In the genomic region with DNA sequence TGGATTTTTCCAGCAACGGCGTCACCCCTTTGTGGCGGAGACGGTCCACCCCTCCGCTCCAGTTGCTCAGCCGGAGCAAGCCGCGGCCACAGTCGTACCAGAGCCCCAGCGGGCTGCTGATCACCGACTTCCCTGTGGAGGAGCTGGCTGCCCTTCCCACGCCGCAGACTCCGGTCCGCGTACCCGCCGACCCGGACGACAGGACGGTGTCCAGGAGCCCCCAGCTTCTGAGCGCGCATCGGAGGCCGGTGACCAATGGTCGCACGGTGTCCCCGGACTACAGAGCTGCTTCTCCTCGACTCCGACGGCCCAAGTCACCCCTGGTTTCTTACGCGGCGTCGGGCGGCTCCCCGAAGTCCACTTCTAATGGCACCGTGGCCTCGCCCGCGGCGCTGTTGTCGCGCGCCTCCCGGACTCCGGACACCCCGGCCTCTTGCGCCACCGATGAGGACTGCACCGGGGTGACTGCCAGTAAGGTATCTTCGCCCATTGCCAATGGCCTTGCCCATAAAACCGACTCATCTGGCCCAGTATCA, we compare ENCODE assay signal across 8 mouse cellular contexts. TPM values are rescaled to one million over a fixed set of nuclear protein-coding genes. Genes with fewer than 3 reads are reported as not detected.
DNase-seq lines count a peak whose midpoint lies in the region; ATAC-seq and TF ChIP-seq lines count a peak whose summit lies in the region.

No protein-coding gene starts in this region.

- no peak for TF ChIP-seq POLR2A in brain, embryonic 14.5 days (IDR thresholded peaks at IDR 0.05; ENCODE audit: borderline replicate concordance, extremely low read depth, insufficient read depth, insufficient read length, poor library complexity, severe bottlenecking)

- under 1% methylated on average over 53 of the region's 53 CpGs for WGBS in intestine, embryonic 15.5 days
- WGBS in liver, embryonic 15.5 days (ENCODE audit: insufficient replicate concordance) = under 1% methylated on average over 53 of the region's 53 CpGs
- WGBS in neural tube, embryonic 11.5 days = under 1% methylated on average over 53 of the region's 53 CpGs

- H3K36me3 ChIP-seq in intestine, embryonic 15.5 days = no peaks in the 10 kb centered on the region
- no peaks in the 10 kb centered on the region for H3K36me3 ChIP-seq in liver, embryonic 15.5 days (replicated peaks)
- no peaks in the 10 kb centered on the region for H3K36me3 ChIP-seq in neural tube, embryonic 11.5 days (ENCODE audit: control insufficient read depth, insufficient read depth, low read length)

- peak overlapping the region; percentile 72 for H3K27ac ChIP-seq in intestine, embryonic 15.5 days
- no peak overlapping the region for H3K27ac ChIP-seq in liver, embryonic 15.5 days (replicated peaks)
- no peak overlapping the region for H3K27ac ChIP-seq in neural tube, embryonic 11.5 days (ENCODE audit: low read depth, low read length)

- H3K9me3 ChIP-seq in intestine, embryonic 15.5 days = no peaks in the 10 kb centered on the region
- H3K9me3 ChIP-seq in liver, embryonic 15.5 days (replicated peaks) = no peaks in the 10 kb centered on the region
- no peaks in the 10 kb centered on the region for H3K9me3 ChIP-seq in neural tube, embryonic 11.5 days (ENCODE audit: control insufficient read depth, low read length)

- no peak for TF ChIP-seq CTCF in brain, embryonic 14.5 days (IDR thresholded peaks at IDR 0.05; ENCODE audit: borderline replicate concordance, extremely low read depth, insufficient read depth, insufficient read length)

- H3K27me3 ChIP-seq in intestine, embryonic 15.5 days (replicated peaks) = no peaks in the 10 kb centered on the region
- H3K27me3 ChIP-seq in liver, embryonic 15.5 days = peaks cover 49% of the 10 kb centered on the region
- 0 out of 2 replicates have a peak, but pooled peaks cover 5% of the 10 kb centered on the region for H3K27me3 ChIP-seq in neural tube, embryonic 11.5 days (ENCODE audit: control insufficient read depth, insufficient read depth, low read length)

- ATAC-seq in granulocyte monocyte progenitor cell, adult 5-6 weeks (replicated peaks; ENCODE audit: poor library complexity, severe bottlenecking) = peak; percentile 54
- peak; percentile 39 for ATAC-seq in intestine, embryonic 15.5 days
- peak; percentile 37; the same call in 1 of the 2 replicates for ATAC-seq in liver, embryonic 15.5 days (ENCODE audit: insufficient read depth)
- ATAC-seq in neural tube, embryonic 11.5 days (ENCODE audit: insufficient read depth, low FRiP score, low TSS enrichment) = peak; percentile 70

- H3K9ac ChIP-seq in intestine, embryonic 15.5 days = peak overlapping the region; percentile 82
- H3K9ac ChIP-seq in liver, embryonic 15.5 days = no peak overlapping the region
- H3K9ac ChIP-seq in neural tube, embryonic 11.5 days (ENCODE audit: low read length) = peak overlapping the region; percentile 75

- H3K4me3 ChIP-seq in intestine, embryonic 15.5 days (replicated peaks) = peak overlapping the region; percentile 75
- H3K4me3 ChIP-seq in liver, embryonic 15.5 days (replicated peaks) = peak overlapping the region; percentile 56
- H3K4me3 ChIP-seq in neural tube, embryonic 11.5 days (ENCODE audit: low read depth, low read length) = peak overlapping the region; percentile 72

- H3K4me2 ChIP-seq in intestine, embryonic 15.5 days (replicated peaks) = peak overlapping the region; percentile 90
- peak overlapping the region; percentile 69 for H3K4me2 ChIP-seq in liver, embryonic 15.5 days
- H3K4me2 ChIP-seq in neural tube, embryonic 11.5 days (ENCODE audit: low read depth) = peak overlapping the region; percentile 81

- peak; percentile 48 for DNase-seq in embryo, embryonic 10 days (ENCODE audit: low spot score)
- no peak for DNase-seq in embryo, embryonic 9.5 days (ENCODE audit: extremely low spot score)
- DNase-seq in brain, embryonic 14.5 days (ENCODE audit: low read depth) = peak; percentile 65
- DNase-seq in neural tube, embryonic 11.5 days (ENCODE audit: low spot score) = peak; percentile 67
- DNase-seq in c-Kit-positive CD71-positive TER-119-positive erythroid progenitor cells, embryonic 14.5 days (ENCODE audit: low spot score) = no peak

- H3K4me1 ChIP-seq in intestine, embryonic 15.5 days (replicated peaks) = 0 out of 2 replicates have a peak, but pooled peaks cover 6% of the 10 kb centered on the region
- H3K4me1 ChIP-seq in liver, embryonic 15.5 days (replicated peaks) = no peaks in the 10 kb centered on the region
- H3K4me1 ChIP-seq in neural tube, embryonic 11.5 days (ENCODE audit: control insufficient read depth, insufficient read depth, low read length) = peaks cover 2% of the 10 kb centered on the region; the same call in 1 of the 2 replicates

RNA-seq across cellular contexts. Expression of a gene that starts 1.4 kb away (rescaled TPM):
- 6.6 and 8.7 TPM in 2 replicates for polyA plus RNA-seq in brain, embryonic 14.5 days (2012; rRNA removed)
- total RNA-seq in granulocyte monocyte progenitor cell, adult 5-6 weeks (2014; fragmentation: Nextera tagmentation) = not detected in 2 replicates
- total RNA-seq in granulocyte monocyte progenitor cell, adult 5-6 weeks (2017) = not detected in 2 replicates
- 15.3 and 16.7 TPM in 2 replicates for polyA plus RNA-seq in intestine, embryonic 15.5 days (2015; fragmentation: Nextera tagmentation; extraction: Ambion mirVana)
- 0.26 and 0.45 TPM in 2 replicates for polyA plus RNA-seq in liver, embryonic 15.5 days (2015; fragmentation: Nextera tagmentation; extraction: Ambion mirVana)
- 11.4 and 12.5 TPM in 2 replicates for polyA plus RNA-seq in neural tube, embryonic 11.5 days (2014; fragmentation: Nextera tagmentation; extraction: Ambion mirVana)

Comparison
In these comparisons a context has a peak if more than half of its experiments do, and no peak if none do; other contexts are left out.
1. DNase-seq: peak in embryo, embryonic 10 days (single experiment), brain, embryonic 14.5 days (single experiment) and neural tube, embryonic 11.5 days (single experiment); none in embryo, embryonic 9.5 days (single experiment) and c-Kit-positive CD71-positive TER-119-positive erythroid progenitor cells, embryonic 14.5 days (single experiment).
2. Peak in every context shown above with its lines, with median percentiles within 50 percentile points of each other: ATAC-seq, H3K4me2 ChIP-seq and H3K4me3 ChIP-seq.